Mouse (Mus musculus) adrenal gland, postnatal 14 days (tissue): ENCODE data around the gene Dazap2. TPM values are rescaled to one million over a fixed set of nuclear protein-coding genes. Genes with fewer than 3 reads are reported as not detected.

Experiments used
- microRNA-seq, 2 experiments: library from miRNA; unstranded; fragments of <30 nt; microRNA quantifications; one replicate each; pipeline ENCODE4 v1.2.0; 2021
- total RNA-seq: library from RNA; stranded (reverse); gene quantifications from 2 replicates; pipeline ENCODE4 v1.2.3, GENCODE M21; 2021

The Dazap2 gene
- total RNA-seq, 1 experiment from 2014 or later, result 209 TPM

Small RNA genes within 50 kb of the gene (microRNA-seq; reads per million reads assigned to microRNA genes)
- gene Mir6961, result 0 to 0.38 reads per million in 2 experiments

Other genes starting within 250 kb of the Dazap2 start
- gene Gm5475, start 193.2 kb upstream of the Dazap2 start, total RNA-seq, result 0.19 TPM in 2 replicates
- gene Slc11a2, start 190.3 kb upstream of the Dazap2 start, total RNA-seq, result 95.8 and 102 TPM in 2 replicates
- gene Letmd1, start 146.3 kb upstream of the Dazap2 start, total RNA-seq, result 287 and 307 TPM in 2 replicates
- 5.8 and 6.1 TPM in 2 replicates for gene Csrnp2, start 119.9 kb upstream of the Dazap2 start, total RNA-seq
- 19.9 and 25.0 TPM in 2 replicates for gene Tfcp2, start 63.3 kb upstream of the Dazap2 start, total RNA-seq
- 17.2 and 17.8 TPM in 2 replicates for gene Pou6f1, start 15.4 kb upstream of the Dazap2 start, total RNA-seq
- gene Smagp, start 21.6 kb downstream of the Dazap2 start, total RNA-seq, result 45.7 and 50.1 TPM in 2 replicates
- gene Bin2, start 54.2 kb downstream of the Dazap2 start, total RNA-seq, result 3.6 and 14.8 TPM in 2 replicates
- 26.1 and 32.9 TPM in 2 replicates for gene Cela1, start 72.6 kb downstream of the Dazap2 start, total RNA-seq
- gene Galnt6, start 114.0 kb downstream of the Dazap2 start, total RNA-seq, result 8.1 and 11.9 TPM in 2 replicates
- gene Slc4a8, start 146.4 kb downstream of the Dazap2 start, total RNA-seq, result 10.4 and 14.6 TPM in 2 replicates